Mouse (Mus musculus) stomach, embryonic 14.5 days (tissue): ENCODE measurements around the gene Usp29. TPM values are rescaled to one million over a fixed set of nuclear protein-coding genes. Genes with fewer than 3 reads are reported as not detected.

ENCODE experiments used
- ATAC-seq: fragments of 200-750 bp; cut with Nextera tagmentation; 2 replicates; pipeline ENCODE4 v1.8.0; 2017; ENCODE audit warnings: low read depth, moderate TSS enrichment; ENCODE audit not compliant: insufficient number of reproducible peaks, insufficient read depth, low FRiP score
- H3K27ac ChIP-seq: fragments of 300-500 bp; sonication (generic); 2 replicates; pipeline ENCODE4 v1.5.1; 2014; ENCODE audit warnings: mild to moderate bottlenecking, low read length, moderate library complexity, mixed read lengths
- H3K27me3 ChIP-seq: fragments of 300-500 bp; sonication (generic); 2 replicates; pipeline ENCODE4 v1.6.1; 2014; ENCODE audit warnings: low read length, control low read depth, mixed read lengths; ENCODE audit not compliant: control insufficient read depth, insufficient read depth
- H3K36me3 ChIP-seq: fragments of 300-500 bp; sonication (generic); 2 replicates; pipeline ENCODE4 v1.6.1; 2014; ENCODE audit warnings: mild to moderate bottlenecking, control low read depth, low read length, moderate library complexity, mixed read lengths; ENCODE audit not compliant: control insufficient read depth, insufficient read depth
- H3K4me1 ChIP-seq: fragments of 300-500 bp; sonication (generic); 2 replicates; pipeline ENCODE4 v1.6.1; 2014; ENCODE audit warnings: low read length, control low read depth, mixed read lengths; ENCODE audit not compliant: control insufficient read depth, insufficient read depth
- H3K4me2 ChIP-seq: fragments of 300-500 bp; sonication (generic); replicated peaks from 2 replicates; pipeline ENCODE4 v1.6.1; 2014; ENCODE audit warnings: low read depth, low read length, control low read depth
- H3K4me3 ChIP-seq: fragments of 300-500 bp; sonication (generic); 2 replicates; pipeline ENCODE4 v1.5.1; 2014; ENCODE audit warnings: low read depth, low read length, control low read depth
- H3K9ac ChIP-seq: fragments of 300-500 bp; sonication (generic); replicated peaks from 2 replicates; pipeline ENCODE4 v1.6.1; 2014; ENCODE audit warnings: low read depth, mild to moderate bottlenecking, control low read depth, low read length, moderate library complexity, mixed read lengths
- H3K9me3 ChIP-seq: fragments of 300-500 bp; sonication (generic); 2 replicates; pipeline ENCODE4 v1.6.1; 2016; ENCODE audit warnings: low read depth, low read length, control low read depth; ENCODE audit not compliant: control insufficient read depth
- WGBS: fragments of 180-500 bp; shearing (Covaris S2); extraction: QIAGEN DNeasy Blood & Tissue Kit; methylation state at CpG from one replicate; pipeline ENCODE4 v1.1.7; 2014; 5-methylcytosine and 5-hydroxymethylcytosine counted together
- polyA plus RNA-seq: library from polyadenylated mRNA; unstranded; fragments of >200 nt; fragmentation: Nextera tagmentation; extraction: Ambion mirVana; gene quantifications from 2 replicates; pipeline ENCODE4 v1.2.1, GENCODE M21; 2014

Usp29 gene
- polyA plus RNA-seq, 1 experiment from 2014 or later, result 9.1 TPM

GRCm38 (mm10) chr7:6834950-6835349 lies 104.6 kb downstream of the Usp29 start:
- peak; percentile 81 for ATAC-seq
- Histone ChIP-seq H3K27me3 (no peaks in the 10 kb centered on the region), H3K36me3 (no peaks in the 10 kb centered on the region), H3K9me3 (no peaks in the 10 kb centered on the region), H3K4me1 (peaks cover 12% of the 10 kb centered on the region), H3K27ac (peak overlapping the region; percentile 81), H3K4me3 (no peak overlapping the region), H3K9ac (0 out of 2 replicates have a peak overlapping the region, but pooled peaks have one; percentile 2), H3K4me2 (0 out of 2 replicates have a peak overlapping the region, but pooled peaks have one; percentile 3)
- 26% methylated on average over 5 of the region's 5 CpGs for WGBS

- no peak overlapping the region for H3K4me3 ChIP-seq
- no peaks in the 10 kb centered on the region for H3K27me3 ChIP-seq
- peak; percentile 60 for ATAC-seq
- 0 out of 2 replicates have a peak overlapping the region, but pooled peaks have one; percentile 2 for H3K9ac ChIP-seq
- peak overlapping the region; percentile 81 for H3K27ac ChIP-seq
- H3K9me3 ChIP-seq, result no peaks in the 10 kb centered on the region
- H3K4me2 ChIP-seq, result 0 out of 2 replicates have a peak overlapping the region, but pooled peaks have one; percentile 3
- no peaks in the 10 kb centered on the region for H3K36me3 ChIP-seq
- WGBS, result 4% methylated on average over 5 of the region's 5 CpGs
- peaks cover 12% of the 10 kb centered on the region for H3K4me1 ChIP-seq
Observed at GRCm38 (mm10) chr7:6835351-6835750, 105.0 kb downstream of the Usp29 start.

GRCm38 (mm10) chr7:6837297-6837925 lies 107.0 kb downstream of the Usp29 start:
- Histone ChIP-seq H3K27me3 (no peaks in the 10 kb centered on the region), H3K36me3 (no peaks in the 10 kb centered on the region), H3K4me1 (peaks cover 12% of the 10 kb centered on the region), H3K9me3 (no peaks in the 10 kb centered on the region), H3K27ac (no peak overlapping the region), H3K4me3 (no peak overlapping the region), H3K9ac (no peak overlapping the region), H3K4me2 (no peak overlapping the region)
- ATAC-seq, result no peak
- 55% methylated on average over 3 of the region's 3 CpGs for WGBS

GRCm38 (mm10) chr7:6837926-6838554 lies 107.7 kb downstream of the Usp29 start:
- 35% methylated on average over 9 of the region's 9 CpGs for WGBS
- Histone ChIP-seq H3K27me3 (no peaks in the 10 kb centered on the region), H3K36me3 (no peaks in the 10 kb centered on the region), H3K27ac (no peak overlapping the region), H3K4me1 (peaks cover 12% of the 10 kb centered on the region), H3K9ac (no peak overlapping the region), H3K4me2 (no peak overlapping the region), H3K9me3 (no peaks in the 10 kb centered on the region), H3K4me3 (no peak overlapping the region)
- no peak for ATAC-seq

- Histone ChIP-seq H3K4me2 (no peak overlapping the region), H3K36me3 (no peaks in the 10 kb centered on the region), H3K4me1 (no peaks in the 10 kb centered on the region; the same call in 1 of the 2 replicates), H3K27me3 (no peaks in the 10 kb centered on the region), H3K9ac (no peak overlapping the region), H3K27ac (no peak overlapping the region), H3K4me3 (no peak overlapping the region), H3K9me3 (no peaks in the 10 kb centered on the region)
- ATAC-seq, result no peak
- WGBS, result 54% methylated on average over 5 of the region's 5 CpGs
Observed at GRCm38 (mm10) chr7:6840860-6841259, 110.5 kb downstream of the Usp29 start.

GRCm38 (mm10) chr7:6849495-6849894 lies 119.1 kb downstream of the Usp29 start:
- WGBS, result 29% methylated on average over 3 of the region's 3 CpGs
- Histone ChIP-seq H3K4me1 (peaks cover 5% of the 10 kb centered on the region; the same call in 1 of the 2 replicates), H3K27me3 (no peaks in the 10 kb centered on the region), H3K4me2 (no peak overlapping the region), H3K9ac (no peak overlapping the region), H3K27ac (no peak overlapping the region), H3K4me3 (no peak overlapping the region), H3K36me3 (no peaks in the 10 kb centered on the region), H3K9me3 (no peaks in the 10 kb centered on the region)
- no peak for ATAC-seq

- no peaks in the 10 kb centered on the region for H3K9me3 ChIP-seq
- no peak for ATAC-seq
- H3K9ac ChIP-seq, result no peak overlapping the region
- H3K4me3 ChIP-seq, result no peak overlapping the region
- no peak overlapping the region for H3K27ac ChIP-seq
- no peaks in the 10 kb centered on the region for H3K36me3 ChIP-seq
- H3K4me2 ChIP-seq, result no peak overlapping the region
- peaks cover 5% of the 10 kb centered on the region; the same call in 1 of the 2 replicates for H3K4me1 ChIP-seq
- WGBS, result 51% methylated on average over 3 of the region's 3 CpGs
- H3K27me3 ChIP-seq, result no peaks in the 10 kb centered on the region
Observed at GRCm38 (mm10) chr7:6850321-6850720, 119.9 kb downstream of the Usp29 start.

- Histone ChIP-seq H3K27me3 (no peaks in the 10 kb centered on the region), H3K4me3 (no peak overlapping the region), H3K27ac (no peak overlapping the region), H3K4me2 (no peak overlapping the region), H3K4me1 (peaks cover 5% of the 10 kb centered on the region; the same call in 1 of the 2 replicates), H3K9ac (no peak overlapping the region), H3K36me3 (no peaks in the 10 kb centered on the region), H3K9me3 (no peaks in the 10 kb centered on the region)
- 53% methylated on average over 6 of the region's 6 CpGs for WGBS
- no peak for ATAC-seq
Observed at GRCm38 (mm10) chr7:6851256-6851655, 120.9 kb downstream of the Usp29 start.
